ENCODE assay signal across 27 mouse cellular contexts in genomic region chr13:12831769-12832168, GRCm38 (mm10). TPM values are rescaled to one million over a fixed set of nuclear protein-coding genes. Genes with fewer than 3 reads are reported as not detected.
A peak's percentile ranks its signal among the peaks of the same experiment; 100 is the strongest.
DNase-seq lines count a peak whose midpoint lies in the region; ATAC-seq and TF ChIP-seq lines count a peak whose summit lies in the region.
"Had no signal": no experiment of that assay in that cellular context is flagged by ENCODE, and none has a peak within 500 bp of the region (broad histone marks: within the 10 kb centered on the region; RNA-seq: fewer than 3 reads in every experiment).

No protein-coding gene starts in this region.

- H3K9me3 ChIP-seq in hindbrain, embryonic 12.5 days (replicated peaks) = peaks cover 55% of the 10 kb centered on the region
- H3K9me3 ChIP-seq in hindbrain, embryonic 14.5 days (ENCODE audit: control insufficient read depth, low read length) = peaks cover 58% of the 10 kb centered on the region
- H3K9me3 ChIP-seq in midbrain, embryonic 14.5 days (ENCODE audit: control insufficient read depth, low read length) = peaks cover 45% of the 10 kb centered on the region
- H3K9me3 ChIP-seq in midbrain, embryonic 11.5 days (ENCODE audit: control insufficient read depth, low read length) = peaks cover 29% of the 10 kb centered on the region
- H3K9me3 ChIP-seq in E14TG2a.4 (ENCODE audit: low read length) = peaks cover 90% of the 10 kb centered on the region

- no peak overlapping the region for H3K9ac ChIP-seq in hindbrain, embryonic 12.5 days
- H3K9ac ChIP-seq in hindbrain, embryonic 14.5 days = no peak overlapping the region
- no peak overlapping the region for H3K9ac ChIP-seq in midbrain, embryonic 14.5 days (replicated peaks; ENCODE audit: low read length)
- H3K9ac ChIP-seq in midbrain, embryonic 11.5 days (ENCODE audit: low read length) = no peak overlapping the region
- H3K9ac ChIP-seq: embryonic facial prominence, embryonic 12.5 days; embryonic facial prominence, embryonic 15.5 days; forebrain, embryonic 15.5 days; heart, embryonic 13.5 days had no signal

- TF ChIP-seq POLR2A in kidney, adult 2 months (IDR thresholded peaks at IDR 0.05; ENCODE audit: low read depth, low read length) = no peak

- H3K4me2 ChIP-seq in hindbrain, embryonic 12.5 days (replicated peaks) = no peak overlapping the region
- H3K4me2 ChIP-seq in hindbrain, embryonic 14.5 days (replicated peaks) = no peak overlapping the region
- H3K4me2 ChIP-seq in midbrain, embryonic 14.5 days (ENCODE audit: low read length) = no peak overlapping the region
- H3K4me2 ChIP-seq in midbrain, embryonic 11.5 days = no peak overlapping the region
- H3K4me2 ChIP-seq: embryonic facial prominence, embryonic 12.5 days; embryonic facial prominence, embryonic 15.5 days; forebrain, embryonic 15.5 days; heart, embryonic 13.5 days had no signal

- H3K36me3 ChIP-seq in hindbrain, embryonic 12.5 days = no peaks in the 10 kb centered on the region
- H3K36me3 ChIP-seq in hindbrain, embryonic 14.5 days (replicated peaks; ENCODE audit: control insufficient read depth, insufficient read depth) = no peaks in the 10 kb centered on the region
- H3K36me3 ChIP-seq in midbrain, embryonic 14.5 days (ENCODE audit: control insufficient read depth, insufficient read depth, low read length) = no peaks in the 10 kb centered on the region
- no peaks in the 10 kb centered on the region for H3K36me3 ChIP-seq in midbrain, embryonic 11.5 days (ENCODE audit: control insufficient read depth, insufficient read depth, low read length)
- H3K36me3 ChIP-seq in E14TG2a.4 (ENCODE audit: insufficient read depth, low read length) = no peaks in the 10 kb centered on the region
- H3K36me3 ChIP-seq in kidney, adult 2 months (ENCODE audit: control insufficient read depth, insufficient read depth, low read length) = no peaks in the 10 kb centered on the region
- H3K36me3 ChIP-seq: embryonic facial prominence, embryonic 12.5 days; embryonic facial prominence, embryonic 15.5 days; forebrain, embryonic 15.5 days; heart, embryonic 10.5 days; hindbrain, embryonic 10.5 days had no signal

- 74% methylated on average over 2 of the region's 2 CpGs for WGBS in hindbrain, embryonic 12.5 days
- WGBS in hindbrain, embryonic 14.5 days = 79% methylated on average over 2 of the region's 2 CpGs
- WGBS in midbrain, embryonic 14.5 days = 72% methylated on average over 2 of the region's 2 CpGs
- WGBS in midbrain, embryonic 11.5 days = 72% methylated on average over 2 of the region's 2 CpGs
- 78% methylated on average over 2 of the region's 2 CpGs for WGBS in kidney, adult 2 months

- no peak overlapping the region for H3K4me3 ChIP-seq in hindbrain, embryonic 12.5 days
- H3K4me3 ChIP-seq in hindbrain, embryonic 14.5 days (replicated peaks; ENCODE audit: low read length) = no peak overlapping the region
- H3K4me3 ChIP-seq in midbrain, embryonic 14.5 days (replicated peaks; ENCODE audit: low read depth, low read length) = no peak overlapping the region
- no peak overlapping the region for H3K4me3 ChIP-seq in midbrain, embryonic 11.5 days (ENCODE audit: low read depth, low read length)
- peak overlapping the region; percentile 8; the same call in 1 of the 2 replicates for H3K4me3 ChIP-seq in E14TG2a.4 (replicated peaks; ENCODE audit: low read length)
- H3K4me3 ChIP-seq in kidney, adult 2 months (ENCODE audit: insufficient read depth, low read depth, low read length) = no peak overlapping the region
- H3K4me3 ChIP-seq: embryonic facial prominence, embryonic 12.5 days; embryonic facial prominence, embryonic 15.5 days; forebrain, embryonic 15.5 days; heart, adult 2 months; heart, embryonic 10.5 days; heart, embryonic 13.5 days; hindbrain, embryonic 10.5 days had no signal

- H3K27ac ChIP-seq in hindbrain, embryonic 12.5 days = no peak overlapping the region
- H3K27ac ChIP-seq in hindbrain, embryonic 14.5 days = no peak overlapping the region
- H3K27ac ChIP-seq in midbrain, embryonic 14.5 days (replicated peaks; ENCODE audit: low read depth, low read length) = no peak overlapping the region
- no peak overlapping the region for H3K27ac ChIP-seq in midbrain, embryonic 11.5 days (ENCODE audit: low read depth, low read length)
- no peak overlapping the region for H3K27ac ChIP-seq in kidney, adult 2 months (ENCODE audit: insufficient read depth, low read depth, low read length)
- H3K27ac ChIP-seq: embryonic facial prominence, embryonic 12.5 days; embryonic facial prominence, embryonic 15.5 days; forebrain, embryonic 15.5 days; heart, adult 2 months; heart, embryonic 10.5 days; heart, embryonic 13.5 days; hindbrain, embryonic 10.5 days; hindbrain, postnatal 0 days had no signal

- DNase-seq in hindbrain, embryonic 14.5 days (ENCODE audit: low spot score) = no peak
- DNase-seq in midbrain, embryonic 14.5 days = no peak
- no peak for DNase-seq in midbrain, embryonic 11.5 days (ENCODE audit: low spot score, missing footprints)
- peak; percentile 31 for DNase-seq in R1 (ENCODE audit: low read depth, low spot score)
- DNase-seq in kidney, adult 2 months = no peak
- DNase-seq in testis, postnatal 10 days (ENCODE audit: low spot score) = no peak
- DNase-seq: adrenal gland, adult 2 months; adrenal gland, postnatal 14 days; cerebellum, adult 11 months; cerebellum, adult 2 months; cerebellum, adult 9-11 months; cerebellum, postnatal 25 days; gastrocnemius, postnatal 10 days; gastrocnemius, postnatal 36 days; heart, adult 2 months; heart, postnatal 36 days had no signal

- 0 out of 2 replicates have a peak, but pooled peaks have one; percentile 29 for ATAC-seq in hindbrain, embryonic 12.5 days (ENCODE audit: low FRiP score)
- ATAC-seq in hindbrain, embryonic 14.5 days (ENCODE audit: low FRiP score) = no peak
- peak; percentile 48; the same call in 1 of the 2 replicates for ATAC-seq in midbrain, embryonic 14.5 days (ENCODE audit: low FRiP score, low TSS enrichment)
- no peak for ATAC-seq in midbrain, embryonic 11.5 days (ENCODE audit: low FRiP score)
- ATAC-seq: CD4-positive, CD25-positive, alpha-beta regulatory T cell, adult 4 months; forebrain, embryonic 15.5 days; hindbrain, postnatal 0 days; inflammation-experienced regulatory T-cells, adult 6 months had no signal

- no peaks in the 10 kb centered on the region for H3K27me3 ChIP-seq in hindbrain, embryonic 12.5 days
- H3K27me3 ChIP-seq in hindbrain, embryonic 14.5 days (ENCODE audit: control insufficient read depth, insufficient read depth, low read length) = no peaks in the 10 kb centered on the region
- no peaks in the 10 kb centered on the region for H3K27me3 ChIP-seq in midbrain, embryonic 14.5 days (ENCODE audit: control insufficient read depth, insufficient read depth, low read length)
- no peaks in the 10 kb centered on the region for H3K27me3 ChIP-seq in midbrain, embryonic 11.5 days (ENCODE audit: control insufficient read depth, insufficient read depth, low read length)
- no peaks in the 10 kb centered on the region for H3K27me3 ChIP-seq in E14TG2a.4 (ENCODE audit: insufficient read depth, low read length)
- no peaks in the 10 kb centered on the region for H3K27me3 ChIP-seq in kidney, adult 2 months (replicated peaks; ENCODE audit: control insufficient read depth, insufficient read depth, low read length)
- H3K27me3 ChIP-seq: embryonic facial prominence, embryonic 12.5 days; embryonic facial prominence, embryonic 15.5 days; forebrain, embryonic 15.5 days; heart, embryonic 13.5 days had no signal

- H3K4me1 ChIP-seq in hindbrain, embryonic 12.5 days = no peaks in the 10 kb centered on the region
- H3K4me1 ChIP-seq in hindbrain, embryonic 14.5 days (replicated peaks; ENCODE audit: control insufficient read depth, insufficient read depth, low read length) = no peaks in the 10 kb centered on the region
- no peaks in the 10 kb centered on the region for H3K4me1 ChIP-seq in midbrain, embryonic 14.5 days (ENCODE audit: control insufficient read depth, insufficient read depth, low read length)
- H3K4me1 ChIP-seq in midbrain, embryonic 11.5 days (ENCODE audit: control insufficient read depth, insufficient read depth, low read length) = no peaks in the 10 kb centered on the region
- no peaks in the 10 kb centered on the region for H3K4me1 ChIP-seq in E14TG2a.4 (replicated peaks; ENCODE audit: low read depth, low read length)
- H3K4me1 ChIP-seq in kidney, adult 2 months (ENCODE audit: control insufficient read depth, insufficient read depth, low read length) = no peaks in the 10 kb centered on the region
- H3K4me1 ChIP-seq: embryonic facial prominence, embryonic 12.5 days; embryonic facial prominence, embryonic 15.5 days; forebrain, embryonic 15.5 days; heart, embryonic 10.5 days; heart, embryonic 13.5 days; hindbrain, embryonic 10.5 days had no signal

- TF ChIP-seq CTCF in E14TG2a.4 (conservative IDR thresholded peaks at IDR 0.05; ENCODE audit: low read length) = no peak
- TF ChIP-seq CTCF in kidney, adult 2 months (conservative IDR thresholded peaks at IDR 0.05; ENCODE audit: insufficient read depth, insufficient read length, low read depth, low read length) = no peak

RNA-seq across cellular contexts. Expression of gene Prl2c3, which starts 31.9 kb away (rescaled TPM):
- not detected in 2 replicates for polyA plus RNA-seq in hindbrain, embryonic 12.5 days (2016; fragmentation: Nextera tagmentation; extraction: Ambion mirVana)
- not detected in 2 replicates for polyA plus RNA-seq in hindbrain, embryonic 14.5 days (2014; fragmentation: Nextera tagmentation; extraction: Ambion mirVana)
- not detected in 2 replicates for polyA plus RNA-seq in midbrain, embryonic 14.5 days (2014; fragmentation: Nextera tagmentation; extraction: Ambion mirVana)
- 0.50 TPM in 1 of 2 replicates, not detected in the other for polyA plus RNA-seq in midbrain, embryonic 11.5 days (2014; fragmentation: Nextera tagmentation; extraction: Ambion mirVana)
- polyA plus RNA-seq in kidney, adult 2 months (2012; rRNA removed) = not detected in 2 replicates
- polyA plus RNA-seq: adrenal gland, adult 2 months; CD4-positive, CD25-positive, alpha-beta regulatory T cell, adult 4 months; embryonic facial prominence, embryonic 12.5 days; embryonic facial prominence, embryonic 15.5 days; forebrain, embryonic 15.5 days; heart, adult 2 months; heart, embryonic 10.5 days; heart, embryonic 13.5 days; hindbrain, postnatal 0 days; inflammation-experienced regulatory T-cells, adult 6 months had no signal

Comparison
In these comparisons a context has a peak if more than half of its experiments do, and no peak if none do; other contexts are left out.
1. ATAC-seq: peak in hindbrain, embryonic 12.5 days (single experiment) and midbrain, embryonic 14.5 days (single experiment); none in hindbrain, embryonic 14.5 days (single experiment) and midbrain, embryonic 11.5 days (single experiment).